Mouse (Mus musculus) lung, postnatal 0 days (tissue): ENCODE measurements around the gene Pold3.

Experiments used
- CTCF ChIP-seq: IDR thresholded peaks from 2 replicates; pipeline ENCODE4 v1.5.1; 2016; ENCODE audit warnings: antibody characterized with exemption, mild to moderate bottlenecking
- EP300 ChIP-seq: IDR thresholded peaks from 2 replicates; pipeline ENCODE4 v1.6.1; 2016; ENCODE audit warnings: antibody characterized with exemption, mild to moderate bottlenecking, control low read depth

- no peak for TF ChIP-seq EP300
- TF ChIP-seq CTCF = no peak
Measured at GRCm38 (mm10) chr7:100077071-100077470, 44.3 kb downstream of the Pold3 start.
